Mouse (Mus musculus): ENCODE data around the gene Zfp804a.

Zfp804a gene

DNA sequence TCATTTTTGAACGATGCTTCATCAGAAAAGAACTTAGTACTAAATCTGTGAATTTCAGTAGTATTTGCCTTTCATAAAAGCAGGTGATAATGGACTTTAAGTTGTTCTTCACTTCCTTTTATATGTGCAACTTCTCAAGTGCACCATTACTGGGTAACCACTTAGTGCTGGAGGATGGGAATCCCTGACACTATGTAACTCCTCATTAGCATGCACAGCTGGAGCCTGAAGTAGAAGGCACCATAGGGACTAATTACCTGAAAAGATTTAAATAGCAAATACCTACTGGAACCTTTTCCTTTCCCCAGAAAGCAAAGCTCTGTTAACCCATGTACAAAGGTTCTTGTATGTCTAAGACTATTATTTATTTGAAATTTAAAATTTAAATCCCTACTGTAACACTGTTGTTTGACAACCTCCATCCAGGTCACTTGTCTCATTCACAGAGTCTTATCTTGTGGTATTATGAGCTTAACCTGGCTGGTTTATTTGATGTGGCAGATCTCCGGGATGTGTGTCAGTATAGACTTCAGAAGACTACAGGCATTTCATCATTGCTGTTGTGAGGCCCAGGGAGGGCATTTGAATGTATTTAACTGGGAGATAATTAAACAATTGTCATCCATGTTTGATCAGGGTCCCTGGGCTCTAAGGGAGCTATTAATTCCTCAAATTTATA lies 229.7 kb downstream of the Zfp804a start:
- DNase-seq (ENCODE audit: low spot score), result no peak

DNA sequence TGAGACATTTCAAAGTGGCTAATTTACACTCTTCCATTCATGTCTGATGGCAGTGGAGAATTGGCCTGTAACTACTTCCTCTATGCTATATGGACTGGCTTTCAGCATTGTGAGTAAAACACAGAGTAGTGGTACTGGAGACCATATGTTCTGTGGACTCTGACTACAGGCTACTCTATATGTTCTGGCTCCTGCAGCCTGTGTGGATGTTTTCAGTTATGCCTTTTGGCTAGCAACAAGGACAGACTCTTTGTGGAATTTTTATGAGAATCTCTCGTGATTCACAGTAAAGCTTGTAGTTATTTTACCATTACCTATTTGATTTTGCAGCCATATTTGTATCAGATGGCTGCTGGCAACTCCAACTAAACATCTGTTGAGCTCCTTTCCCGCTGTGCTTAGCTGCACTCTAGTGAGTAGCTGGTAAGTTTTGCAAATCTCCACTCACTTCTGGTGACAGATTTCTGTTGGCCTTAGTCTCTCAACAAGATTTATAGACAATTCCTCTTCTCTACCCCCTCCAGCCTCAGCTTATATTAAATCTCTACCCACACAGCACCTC lies 242.0 kb downstream of the Zfp804a start:
- no peak for DNase-seq (ENCODE audit: low spot score)

All from urinary bladder, postnatal 25 days (tissue).